Mouse (Mus musculus) intestine, embryonic 16.5 days (tissue): ENCODE measurements around the gene Kctd17. TPM values are rescaled to one million over a fixed set of nuclear protein-coding genes. Genes with fewer than 3 reads are reported as not detected.

Source experiments
- ATAC-seq: fragments of 200-750 bp; cut with Nextera tagmentation; 2 replicates; pipeline ENCODE4 v1.8.0; 2017; ENCODE audit warnings: moderate TSS enrichment, moderate library complexity
- H3K27ac ChIP-seq: fragments of 300-500 bp; sonication (generic); 2 replicates; pipeline ENCODE4 v1.5.1; 2014; ENCODE audit warnings: mild to moderate bottlenecking, low read length
- H3K27me3 ChIP-seq: fragments of 300-500 bp; sonication (generic); replicated peaks from 2 replicates; pipeline ENCODE4 v1.6.1; 2014; ENCODE audit warnings: low read length, control low read depth, mixed read lengths; ENCODE audit not compliant: control insufficient read depth, insufficient read depth
- H3K36me3 ChIP-seq: fragments of 300-500 bp; sonication (generic); 2 replicates; pipeline ENCODE4 v1.6.1; 2014; ENCODE audit warnings: low read length, control low read depth; ENCODE audit not compliant: control insufficient read depth, insufficient read depth
- H3K4me1 ChIP-seq: fragments of 300-500 bp; sonication (generic); 2 replicates; pipeline ENCODE4 v1.6.1; 2014; ENCODE audit warnings: low read length, control low read depth, mixed read lengths; ENCODE audit not compliant: control insufficient read depth, insufficient read depth
- H3K4me2 ChIP-seq: fragments of 300-500 bp; sonication (generic); 2 replicates; pipeline ENCODE4 v1.6.1; 2014; ENCODE audit warnings: low read depth, low read length, control low read depth
- H3K4me3 ChIP-seq: fragments of 300-500 bp; sonication (generic); 2 replicates; pipeline ENCODE4 v1.5.1; 2014; ENCODE audit warnings: mild to moderate bottlenecking, low read length
- H3K9ac ChIP-seq: fragments of 300-500 bp; sonication (generic); 2 replicates; pipeline ENCODE4 v1.6.1; 2014; ENCODE audit warnings: low read depth, low read length
- H3K9me3 ChIP-seq: fragments of 300-500 bp; sonication (generic); 2 replicates; pipeline ENCODE4 v1.6.1; 2016; ENCODE audit warnings: low read length, control low read depth; ENCODE audit not compliant: control insufficient read depth
- WGBS: fragments of 180-500 bp; shearing (Covaris S2); extraction: QIAGEN DNeasy Blood & Tissue Kit; methylation state at CpG from one replicate; pipeline ENCODE4 v1.1.7; 2014; 5-methylcytosine and 5-hydroxymethylcytosine counted together
- polyA plus RNA-seq: library from polyadenylated mRNA; unstranded; fragments of >200 nt; fragmentation: Nextera tagmentation; extraction: Ambion mirVana; gene quantifications from 2 replicates; pipeline ENCODE4 v1.2.1, GENCODE M21; 2015

The Kctd17 gene
- polyA plus RNA-seq, 1 experiment from 2014 or later, result 20.2 TPM

DNA sequence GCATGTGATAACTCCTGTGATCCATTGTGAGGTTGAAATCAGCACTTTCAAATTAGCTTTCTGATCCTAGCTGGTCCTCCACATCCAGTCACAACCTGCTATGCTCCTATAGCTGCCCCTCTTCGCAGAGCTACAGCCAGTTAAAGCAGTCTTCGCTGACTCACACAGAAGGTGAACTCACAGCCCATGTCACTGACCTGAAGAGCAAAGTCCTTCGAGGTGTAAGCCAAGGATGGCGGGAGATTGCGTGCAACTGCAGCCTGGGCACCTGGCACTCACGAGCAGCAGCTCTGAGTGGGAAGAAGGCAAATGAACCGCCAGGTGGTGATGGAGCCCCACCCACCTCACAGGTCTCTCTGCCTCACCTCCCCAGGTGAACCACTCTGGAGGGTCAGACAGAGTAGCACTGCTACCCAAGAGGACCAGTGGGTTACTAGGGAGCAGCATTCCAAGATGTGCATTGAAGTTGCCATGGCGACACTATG lies 32.8 kb upstream of the Kctd17 start, which contains the start of gene Tex33:
Tex33 (minus strand) TSS at position 435 of the 485 bp plus-strand sequence.
- no peak within 1 kb of the TSS for H3K4me2 ChIP-seq
- 0 out of 2 replicates have a peak, but pooled peaks cover 14% of the 10 kb centered on the region for H3K27me3 ChIP-seq
- H3K4me1 ChIP-seq, result no peaks in the 10 kb centered on the region
- 79% methylated on average over 8 of the region's 8 CpGs for WGBS
- H3K9me3 ChIP-seq, result no peaks in the 10 kb centered on the region
- no peak within 1 kb of the TSS for H3K4me3 ChIP-seq
- H3K36me3 ChIP-seq, result no peaks in the 10 kb centered on the region
- H3K27ac ChIP-seq, result no peak within 1 kb of the TSS
- H3K9ac ChIP-seq, result no peak within 1 kb of the TSS
- 0 out of 2 replicates have a peak, but pooled peaks have one; percentile 26 for ATAC-seq

GRCm38 (mm10) chr15:78401345-78401744 lies 27.0 kb upstream of the Kctd17 start:
- Histone ChIP-seq H3K36me3 (no peaks in the 10 kb centered on the region), H3K9ac (no peak overlapping the region), H3K27me3 (0 out of 2 replicates have a peak, but pooled peaks cover 3% of the 10 kb centered on the region), H3K4me1 (peaks cover 27% of the 10 kb centered on the region), H3K4me3 (no peak overlapping the region), H3K27ac (no peak overlapping the region), H3K9me3 (no peaks in the 10 kb centered on the region), H3K4me2 (no peak overlapping the region)
- WGBS, result 76% methylated on average over 6 of the region's 6 CpGs
- no peak for ATAC-seq

DNA sequence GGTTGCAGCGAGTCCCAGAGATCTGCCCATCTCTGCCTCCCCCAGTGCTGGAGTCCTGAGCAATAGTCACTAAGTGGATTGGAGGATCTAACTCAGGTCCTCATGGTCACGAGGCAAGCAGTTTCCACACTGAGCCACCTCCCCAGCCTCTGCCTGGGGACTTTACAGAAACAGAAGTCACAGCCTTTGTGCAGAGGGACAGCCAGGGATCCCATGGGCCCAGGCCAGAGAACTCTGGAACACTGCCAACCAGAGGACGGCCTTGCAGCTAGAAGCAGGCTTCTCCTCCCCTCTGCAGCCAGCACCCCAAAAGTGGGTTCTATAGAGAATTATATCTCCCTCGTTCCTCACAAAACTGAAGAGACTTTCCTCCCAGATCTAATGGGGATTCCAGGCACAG lies 26.4 kb upstream of the Kctd17 start:
- H3K4me2 ChIP-seq, result no peak overlapping the region
- 54% methylated on average over 4 of the region's 4 CpGs for WGBS
- no peak overlapping the region for H3K27ac ChIP-seq
- H3K9me3 ChIP-seq, result no peaks in the 10 kb centered on the region
- peaks cover 27% of the 10 kb centered on the region for H3K4me1 ChIP-seq
- no peak overlapping the region for H3K4me3 ChIP-seq
- ATAC-seq, result no peak
- H3K36me3 ChIP-seq, result no peaks in the 10 kb centered on the region
- H3K9ac ChIP-seq, result 0 out of 2 replicates have a peak overlapping the region, but pooled peaks have one; percentile 0
- 0 out of 2 replicates have a peak, but pooled peaks cover 3% of the 10 kb centered on the region for H3K27me3 ChIP-seq

DNA sequence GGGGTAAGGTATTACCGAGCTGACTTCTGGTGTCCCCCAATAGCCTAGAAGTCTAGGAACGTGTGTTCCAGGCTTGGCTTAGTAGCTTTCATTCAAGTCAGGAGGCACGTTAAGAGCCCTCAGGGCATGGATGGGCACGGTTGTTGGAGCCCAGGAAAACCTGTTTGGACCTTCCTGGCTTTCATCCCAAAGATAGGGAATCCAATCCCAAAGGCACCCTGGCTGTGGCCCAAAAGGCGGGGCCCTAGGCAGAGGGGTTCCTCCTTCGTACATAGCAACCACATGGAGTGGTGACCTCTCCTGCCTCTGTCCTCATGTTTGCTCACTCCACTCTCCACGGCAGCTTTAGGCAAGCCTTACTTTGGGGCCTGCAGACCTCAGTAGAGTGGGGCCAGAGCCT lies 25.9 kb upstream of the Kctd17 start:
- Histone ChIP-seq H3K36me3 (no peaks in the 10 kb centered on the region), H3K27me3 (0 out of 2 replicates have a peak, but pooled peaks cover 3% of the 10 kb centered on the region), H3K9ac (no peak overlapping the region), H3K9me3 (no peaks in the 10 kb centered on the region), H3K27ac (no peak overlapping the region), H3K4me1 (peaks cover 27% of the 10 kb centered on the region), H3K4me2 (no peak overlapping the region), H3K4me3 (no peak overlapping the region)
- no peak for ATAC-seq
- 80% methylated on average over 7 of the region's 7 CpGs for WGBS

DNA sequence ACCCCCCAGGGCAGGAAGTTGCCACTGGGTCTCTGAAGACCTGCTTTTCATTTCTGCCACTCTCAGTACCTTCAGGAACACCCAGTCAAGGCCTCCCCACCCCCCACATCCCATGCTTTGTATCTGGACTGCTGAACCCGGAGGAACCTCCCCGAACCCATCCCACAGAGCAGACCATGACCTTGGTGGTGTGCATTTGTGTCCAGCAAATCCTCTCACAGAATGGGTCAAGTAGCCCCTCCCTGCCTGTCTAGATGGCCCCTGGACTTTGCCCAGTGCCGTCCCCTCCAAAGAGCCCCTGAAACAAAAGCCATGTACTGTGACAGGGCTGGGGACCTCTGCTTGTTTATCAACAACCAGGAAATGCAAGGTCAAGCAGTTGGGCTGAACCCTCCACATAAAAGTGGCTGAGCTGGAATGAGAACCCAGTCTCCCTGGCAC lies 25.0 kb upstream of the Kctd17 start:
- H3K4me2 ChIP-seq, result peak overlapping the region; percentile 75
- H3K4me1 ChIP-seq, result peaks cover 27% of the 10 kb centered on the region
- no peaks in the 10 kb centered on the region for H3K9me3 ChIP-seq
- 0 out of 2 replicates have a peak, but pooled peaks cover 3% of the 10 kb centered on the region for H3K27me3 ChIP-seq
- peak overlapping the region; percentile 12; the same call in 1 of the 2 replicates for H3K9ac ChIP-seq
- H3K36me3 ChIP-seq, result no peaks in the 10 kb centered on the region
- H3K27ac ChIP-seq, result peak overlapping the region; percentile 1; the same call in 1 of the 2 replicates
- H3K4me3 ChIP-seq, result no peak overlapping the region
- 38% methylated on average over 3 of the region's 3 CpGs for WGBS
- no peak for ATAC-seq

DNA sequence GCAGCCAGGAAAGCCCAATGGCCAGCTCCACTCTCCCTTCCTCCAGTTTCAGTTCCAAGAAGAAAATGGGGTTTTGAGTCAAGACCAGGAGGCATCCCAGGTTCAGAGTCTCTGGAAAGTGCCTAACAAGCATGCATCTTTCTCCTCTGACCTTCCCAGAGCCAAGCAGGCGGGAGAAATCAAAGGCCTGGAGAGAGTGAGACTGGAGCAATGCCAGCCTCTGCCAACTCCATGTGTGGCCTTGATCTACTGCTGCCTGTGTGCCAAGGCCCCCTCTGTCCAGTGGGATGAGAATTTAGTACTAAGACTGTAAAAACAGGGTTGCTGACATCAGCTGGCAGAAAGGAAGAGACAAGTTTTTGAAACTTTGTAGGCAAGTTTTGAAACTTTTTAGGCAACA lies 24.5 kb upstream of the Kctd17 start:
- H3K27ac ChIP-seq, result peak overlapping the region; percentile 1; the same call in 1 of the 2 replicates
- no peak overlapping the region for H3K9ac ChIP-seq

GRCm38 (mm10) chr15:78405098-78405497 lies 23.3 kb upstream of the Kctd17 start:
- Histone ChIP-seq H3K27me3 (peaks cover under 1% of the 10 kb centered on the region; the same call in 1 of the 2 replicates), H3K9ac (peak overlapping the region; percentile 76), H3K36me3 (no peaks in the 10 kb centered on the region), H3K4me1 (peaks cover 38% of the 10 kb centered on the region), H3K9me3 (no peaks in the 10 kb centered on the region), H3K4me2 (peak overlapping the region; percentile 75), H3K4me3 (peak overlapping the region; percentile 65), H3K27ac (peak overlapping the region; percentile 91)
- 49% methylated on average over 11 of the region's 11 CpGs for WGBS
- no peak for ATAC-seq

More for the DNA sequence above, 24.5 kb upstream of the Kctd17 start:
- no peaks in the 10 kb centered on the region for H3K9me3 ChIP-seq
- H3K27me3 ChIP-seq, result no peaks in the 10 kb centered on the region
- no peak overlapping the region for H3K4me3 ChIP-seq
- peaks cover 32% of the 10 kb centered on the region for H3K4me1 ChIP-seq
- peak overlapping the region; percentile 75 for H3K4me2 ChIP-seq
- no peak for ATAC-seq
- H3K36me3 ChIP-seq, result no peaks in the 10 kb centered on the region
- WGBS, result 58% methylated on average over 1 of the region's 1 CpGs

DNA sequence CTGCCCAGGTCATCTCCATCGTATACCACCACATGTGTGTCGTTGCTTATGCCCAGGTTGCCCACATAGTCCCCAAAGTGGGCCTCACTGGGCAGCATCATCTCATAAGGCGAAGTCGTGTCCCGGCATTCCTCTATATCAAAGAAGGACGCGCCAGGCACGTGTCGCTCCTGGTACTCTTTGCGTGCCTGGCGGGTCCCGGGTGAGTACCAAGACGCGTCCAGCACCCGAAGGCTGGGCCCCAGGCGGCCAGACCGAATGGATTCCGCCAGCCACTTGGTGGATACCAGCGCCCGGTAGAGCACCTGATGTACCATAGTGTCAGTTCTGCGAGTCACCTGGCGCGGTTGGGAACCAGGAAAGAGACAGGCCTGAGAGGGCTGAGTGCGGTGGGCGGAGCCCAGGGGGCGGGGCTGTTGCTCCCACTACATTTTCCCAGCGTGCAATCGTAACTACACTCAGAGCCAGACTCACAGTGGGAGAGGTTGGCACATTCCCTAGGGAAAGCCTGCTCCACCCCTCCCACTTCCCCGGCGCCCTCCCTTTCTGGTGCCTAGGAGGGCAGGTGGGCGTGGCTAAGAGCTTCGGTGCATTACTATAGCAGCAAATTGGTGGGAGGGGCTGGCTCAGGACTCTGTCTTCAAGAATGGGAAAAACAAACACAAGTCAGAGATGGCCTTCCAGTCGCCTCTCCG lies 22.7 kb upstream of the Kctd17 start, which contains the start of gene Tst:
Tst (minus strand) TSS at position 391 of the 695 bp plus-strand sequence.
- no peaks in the 10 kb centered on the region for H3K36me3 ChIP-seq
- 1% methylated on average over 34 of the region's 34 CpGs for WGBS
- H3K27ac ChIP-seq, result peak within 1 kb of the TSS; percentile 91
- ATAC-seq, result peak; percentile 85
- peak within 1 kb of the TSS; percentile 76 for H3K9ac ChIP-seq
- peak within 1 kb of the TSS; percentile 75 for H3K4me2 ChIP-seq
- H3K9me3 ChIP-seq, result no peaks in the 10 kb centered on the region
- peaks cover 41% of the 10 kb centered on the region for H3K4me1 ChIP-seq
- peaks cover 6% of the 10 kb centered on the region for H3K27me3 ChIP-seq
- H3K4me3 ChIP-seq, result peak within 1 kb of the TSS; percentile 65

DNA sequence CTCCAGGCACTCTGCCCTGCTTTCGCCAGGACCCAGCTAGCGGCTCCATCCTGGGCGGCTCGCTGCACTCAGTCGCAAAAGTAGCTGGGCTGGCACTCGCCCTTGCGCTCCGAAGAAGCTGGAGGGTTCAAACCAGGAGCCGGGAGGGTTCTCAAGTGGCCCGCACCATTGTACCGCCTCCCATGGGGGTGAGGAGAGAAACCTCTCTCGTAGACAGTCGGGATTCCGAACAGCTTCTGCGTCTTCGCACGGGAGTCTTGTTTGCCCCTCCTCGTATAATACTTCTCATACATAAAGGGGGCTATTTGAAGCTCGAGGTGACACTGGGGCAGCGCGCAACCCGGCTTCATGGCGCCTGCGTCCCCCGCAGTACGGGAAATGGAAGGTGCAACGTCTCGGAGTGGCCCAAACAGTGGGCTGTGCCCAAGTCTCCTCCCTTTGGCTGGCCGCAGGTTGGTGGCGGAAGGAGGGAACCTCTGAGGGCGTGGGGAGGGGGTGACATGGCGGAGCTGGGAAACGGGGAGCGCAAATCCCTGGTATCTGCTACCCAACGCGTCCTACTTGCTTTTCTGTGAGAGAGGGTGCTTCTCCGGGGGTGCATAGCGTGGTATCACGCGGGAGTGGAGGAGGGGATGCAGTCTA lies 21.9 kb upstream of the Kctd17 start, which contains the start of gene Mpst:
Mpst (plus strand) TSS at position 124 of the 642 bp plus-strand sequence.
- under 1% methylated on average over 40 of the region's 40 CpGs for WGBS
- peak within 1 kb of the TSS; percentile 65 for H3K4me3 ChIP-seq
- H3K36me3 ChIP-seq, result no peaks in the 10 kb centered on the region
- peak within 1 kb of the TSS; percentile 75 for H3K4me2 ChIP-seq
- H3K27me3 ChIP-seq, result peaks cover 13% of the 10 kb centered on the region
- peak; percentile 80 for ATAC-seq
- H3K9me3 ChIP-seq, result no peaks in the 10 kb centered on the region
- peaks cover 41% of the 10 kb centered on the region for H3K4me1 ChIP-seq
- H3K27ac ChIP-seq, result peak within 1 kb of the TSS; percentile 91
- peak within 1 kb of the TSS; percentile 76 for H3K9ac ChIP-seq
